In the genomic region with DNA sequence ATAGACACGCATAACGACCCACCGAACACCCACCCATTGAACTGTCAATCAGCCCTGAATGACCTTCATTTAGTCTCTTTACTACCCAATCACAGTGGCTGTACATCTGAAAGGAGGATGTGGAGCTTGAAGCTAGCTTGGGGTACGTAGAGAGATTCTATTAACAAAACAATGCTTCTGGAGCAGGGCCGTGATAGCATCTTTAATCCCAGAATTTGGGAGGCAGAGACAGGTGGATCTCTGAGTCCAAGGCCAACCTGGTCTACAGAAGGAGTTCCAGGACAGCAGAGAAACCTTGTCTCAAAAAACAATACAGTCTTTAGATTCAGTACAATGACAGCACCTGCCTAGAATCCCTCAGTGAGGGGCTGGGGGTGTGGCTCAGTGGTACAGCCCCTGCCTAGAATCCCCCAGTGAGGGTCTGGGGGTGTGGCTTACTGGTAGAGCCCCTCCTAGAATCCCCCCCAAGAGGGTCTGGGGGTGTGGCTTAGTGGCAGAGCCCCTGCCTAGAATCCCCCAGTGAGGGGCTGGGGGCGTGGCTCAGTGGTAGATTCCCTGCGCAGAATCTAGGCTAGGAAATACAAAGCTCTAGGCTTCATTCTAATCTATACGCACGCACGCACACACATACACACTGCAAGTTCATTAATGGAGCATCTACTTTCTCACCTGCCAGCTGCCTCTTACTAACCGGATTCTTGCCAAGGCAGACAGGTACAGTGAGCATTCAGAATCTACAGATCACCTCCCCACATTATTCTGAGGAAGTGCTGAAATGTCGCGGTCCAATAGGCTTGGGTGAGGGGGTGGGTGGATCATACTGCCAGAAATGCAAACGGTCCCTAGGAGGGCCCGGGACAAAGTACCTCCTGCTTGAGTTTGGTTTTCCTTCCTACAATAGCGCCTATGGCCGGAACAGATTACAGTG, we compare ENCODE assay signal across 9 mouse cellular contexts. TPM values are rescaled to one million over a fixed set of nuclear protein-coding genes. Genes with fewer than 3 reads are reported as not detected.
DNase-seq lines count a peak whose midpoint lies in the region; ATAC-seq and TF ChIP-seq lines count a peak whose summit lies in the region.
"Had no signal": no experiment of that assay in that cellular context is flagged by ENCODE, and none has a peak within 500 bp of the region (broad histone marks: within the 10 kb centered on the region; RNA-seq: fewer than 3 reads in every experiment).

No protein-coding gene starts in this region.

- ATAC-seq in heart, embryonic 13.5 days (ENCODE audit: extremely low read depth, insufficient number of reproducible peaks, low FRiP score, low TSS enrichment): no peak
- ATAC-seq in forebrain, embryonic 16.5 days: peak; percentile 49

- H3K4me1 ChIP-seq in heart, embryonic 13.5 days: peaks cover 34% of the 10 kb centered on the region
- H3K4me1 ChIP-seq in ES-Bruce4 (ENCODE audit: control insufficient read depth, insufficient read depth, low read length): peaks cover 7% of the 10 kb centered on the region
- peaks cover 21% of the 10 kb centered on the region for H3K4me1 ChIP-seq in forebrain, embryonic 16.5 days (replicated peaks; ENCODE audit: control insufficient read depth, insufficient read depth, low read length)

- no peak for TF ChIP-seq CTCF in ES-Bruce4 (IDR thresholded peaks at IDR 0.05; ENCODE audit: low read depth, low read length)

- DNase-seq in heart, postnatal 36 days: no peak
- DNase-seq in urinary bladder, adult 2 months (ENCODE audit: low spot score): no peak
- no peak for DNase-seq in urinary bladder, postnatal 14 days (ENCODE audit: low spot score)
- no peak for DNase-seq in layer of hippocampus, postnatal 36 days

- H3K9ac ChIP-seq in heart, embryonic 13.5 days: peak overlapping the region; percentile 76
- peak overlapping the region; percentile 85 for H3K9ac ChIP-seq in ES-Bruce4 (ENCODE audit: low read depth, poor library complexity, severe bottlenecking)
- peak overlapping the region; percentile 56 for H3K9ac ChIP-seq in forebrain, embryonic 16.5 days (replicated peaks; ENCODE audit: low read depth, low read length)

- H3K9me3 ChIP-seq in heart, embryonic 13.5 days: no peaks in the 10 kb centered on the region
- peaks cover 6% of the 10 kb centered on the region; the same call in 1 of the 2 replicates for H3K9me3 ChIP-seq in ES-Bruce4 (replicated peaks; ENCODE audit: control insufficient read depth, insufficient read depth, low read length, poor library complexity, severe bottlenecking)
- peaks cover 2% of the 10 kb centered on the region; the same call in 1 of the 2 replicates for H3K9me3 ChIP-seq in forebrain, embryonic 16.5 days (ENCODE audit: control insufficient read depth, low read length)

- H3K79me2 ChIP-seq in macrophage (ENCODE audit: inconsistent target): peaks cover 39% of the 10 kb centered on the region; the same call in 1 of the 2 replicates

- peak; percentile 40 for TF ChIP-seq POLR2A in ES-Bruce4 (IDR thresholded peaks at IDR 0.05; ENCODE audit: insufficient read depth, low read length)

- H3K4me3 ChIP-seq in heart, embryonic 13.5 days: peak overlapping the region; percentile 55
- H3K4me3 ChIP-seq in ES-Bruce4 (ENCODE audit: low read depth, low read length): peak overlapping the region; percentile 69
- peak overlapping the region; percentile 47 for H3K4me3 ChIP-seq in forebrain, embryonic 16.5 days (replicated peaks; ENCODE audit: low read length)
- peak overlapping the region; percentile 59 for H3K4me3 ChIP-seq in macrophage (ENCODE audit: inconsistent target)

- 0 out of 2 replicates have a peak, but pooled peaks have one; percentile 35 for TF ChIP-seq EP300 in ES-Bruce4 (IDR thresholded peaks at IDR 0.05; ENCODE audit: insufficient read depth, low read depth, low read length)

- peaks cover 57% of the 10 kb centered on the region for H3K27me3 ChIP-seq in heart, embryonic 13.5 days (replicated peaks)
- no peaks in the 10 kb centered on the region for H3K27me3 ChIP-seq in ES-Bruce4 (ENCODE audit: control insufficient read depth, insufficient read depth, low read length, poor library complexity, severe bottlenecking)
- peaks cover 31% of the 10 kb centered on the region for H3K27me3 ChIP-seq in forebrain, embryonic 16.5 days (replicated peaks; ENCODE audit: control insufficient read depth, insufficient read depth, low read length)
- H3K27me3 ChIP-seq: Patski had no signal

- H3K27ac ChIP-seq in heart, embryonic 13.5 days (replicated peaks): 0 out of 2 replicates have a peak overlapping the region, but pooled peaks have one; percentile 46
- H3K27ac ChIP-seq in ES-Bruce4 (ENCODE audit: insufficient read depth, low read length) (peak overlapping the region; percentile 99), macrophage (peak overlapping the region; percentile 52)
- no peak overlapping the region for H3K27ac ChIP-seq in forebrain, embryonic 16.5 days (ENCODE audit: low read length)

- 31% methylated on average over 17 of the region's 17 CpGs for WGBS in heart, embryonic 13.5 days
- WGBS in forebrain, embryonic 16.5 days: 8% methylated on average over 17 of the region's 17 CpGs
- WGBS in macrophage (ENCODE audit: missing documents): 41% methylated on average over 17 of the region's 17 CpGs

- H3K36me3 ChIP-seq in heart, embryonic 13.5 days: no peaks in the 10 kb centered on the region
- H3K36me3 ChIP-seq in ES-Bruce4 (ENCODE audit: control insufficient read depth, insufficient read depth, low read length, poor library complexity, severe bottlenecking) (peaks cover 5% of the 10 kb centered on the region; the same call in 1 of the 2 replicates), macrophage (ENCODE audit: inconsistent target) (peaks cover 46% of the 10 kb centered on the region)
- H3K36me3 ChIP-seq in forebrain, embryonic 16.5 days (ENCODE audit: control insufficient read depth, insufficient read depth): no peaks in the 10 kb centered on the region

- peak overlapping the region; percentile 71 for H3K4me2 ChIP-seq in heart, embryonic 13.5 days
- H3K4me2 ChIP-seq in forebrain, embryonic 16.5 days (ENCODE audit: low read length): peak overlapping the region; percentile 69

- intact Hi-C loops in heart, postnatal 36 days (cut with DNase I): no loop called here

RNA-seq across cellular contexts. Expression of gene Bcl3, which starts 7.0 kb away (rescaled TPM):
- polyA plus RNA-seq in heart, embryonic 13.5 days (2015; fragmentation: Nextera tagmentation; extraction: Ambion mirVana): 1.5 and 1.9 TPM in 2 replicates
- total RNA-seq in heart, postnatal 36 days (2021): 1 to 10 TPM; 3.5 TPM
- 17.3 and 27.3 TPM in 2 replicates for polyA plus RNA-seq in ES-Bruce4 (2011; ENCODE audit: insufficient read depth, insufficient read length, low read depth, missing spikeins)
- polyA plus RNA-seq in forebrain, embryonic 16.5 days (2015; fragmentation: Nextera tagmentation; extraction: Ambion mirVana): 0.30 and 0.92 TPM in 2 replicates
- total RNA-seq in macrophage (2018; cell fraction: chromatin; rRNA removed): 100 to 1,000 TPM in 19 of 26 experiments, 10 to 100 TPM in 7; 42.2 to 379 (median 140) TPM
- 100 to 1,000 TPM in 3 of 26 experiments, 10 to 100 TPM in 23; 34.3 to 219 (median 64.3) TPM for total RNA-seq in macrophage (2018; cell fraction: cytosol; rRNA removed)
- 100 to 1,000 TPM in 12 of 26 experiments, 10 to 100 TPM in 14; 38.6 to 381 (median 86.0) TPM for total RNA-seq in macrophage (2018; cell fraction: nucleus; rRNA removed)
- polyA plus RNA-seq in macrophage (2018): 11.2 to 30.9 TPM (median 23.0 TPM) in 3 replicates
- 10.8 and 10.9 TPM in 2 replicates for polyA plus RNA-seq in urinary bladder, adult 2 months (2012; rRNA removed)
- total RNA-seq in layer of hippocampus, postnatal 36 days (2021): 1 to 10 TPM in 1 of 2 experiments, under 1 TPM in 1; 0.32 to 1.4 TPM

RNA-seq across cellular contexts. Expression of gene Cblc, which starts 19.0 kb away (rescaled TPM):
- 0.59 and 0.68 TPM in 2 replicates for polyA plus RNA-seq in heart, embryonic 13.5 days (2015; fragmentation: Nextera tagmentation; extraction: Ambion mirVana)
- total RNA-seq in heart, postnatal 36 days (2021): under 1 TPM; 0.75 to 0.81 TPM
- 17.1 and 23.2 TPM in 2 replicates for polyA plus RNA-seq in ES-Bruce4 (2011; ENCODE audit: insufficient read depth, insufficient read length, low read depth, missing spikeins)
- not detected in 2 replicates for polyA plus RNA-seq in forebrain, embryonic 16.5 days (2015; fragmentation: Nextera tagmentation; extraction: Ambion mirVana)
- not detected for total RNA-seq in macrophage (2018; cell fraction: chromatin; rRNA removed)
- not detected for total RNA-seq in macrophage (2018; cell fraction: cytosol; rRNA removed)
- total RNA-seq in macrophage (2018; cell fraction: nucleus; rRNA removed): 1 to 10 TPM in 1 of 26 experiments, not detected in 25; 1.5 TPM
- not detected in 3 replicates for polyA plus RNA-seq in macrophage (2018)
- 25.6 and 37.5 TPM in 2 replicates for polyA plus RNA-seq in urinary bladder, adult 2 months (2012; rRNA removed)
- total RNA-seq in layer of hippocampus, postnatal 36 days (2021): not detected

RNA-seq across cellular contexts. Expression of gene Gm19345, which starts 36.2 kb away (rescaled TPM):
- not detected in 2 replicates for polyA plus RNA-seq in heart, embryonic 13.5 days (2015; fragmentation: Nextera tagmentation; extraction: Ambion mirVana)
- not detected for total RNA-seq in heart, postnatal 36 days (2021)
- polyA plus RNA-seq in ES-Bruce4 (2011; ENCODE audit: insufficient read depth, insufficient read length, low read depth, missing spikeins) (0.82 and 1.1 TPM in 2 replicates), macrophage (2018) (not detected in 3 replicates)
- 8.8 and 11.8 TPM in 2 replicates for polyA plus RNA-seq in forebrain, embryonic 16.5 days (2015; fragmentation: Nextera tagmentation; extraction: Ambion mirVana)
- 1 to 10 TPM in 1 of 26 experiments, under 1 TPM in 3, not detected in 22; 0.53 to 1.4 (median 0.89) TPM for total RNA-seq in macrophage (2018; cell fraction: chromatin; rRNA removed)
- under 1 TPM in 2 of 26 experiments, not detected in 24; 0.11 to 0.14 TPM for total RNA-seq in macrophage (2018; cell fraction: cytosol; rRNA removed)
- total RNA-seq in macrophage (2018; cell fraction: nucleus; rRNA removed): under 1 TPM in 5 of 26 experiments, not detected in 21; 0.54 to 0.77 (median 0.65) TPM
- 0.08 and 0.15 TPM in 2 replicates for polyA plus RNA-seq in urinary bladder, adult 2 months (2012; rRNA removed)
- total RNA-seq in layer of hippocampus, postnatal 36 days (2021): 1 to 10 TPM; 1.2 to 1.9 TPM

RNA-seq across cellular contexts. Expression of gene Bcam, which starts 44.7 kb away (rescaled TPM):
- 223 and 250 TPM in 2 replicates for polyA plus RNA-seq in heart, embryonic 13.5 days (2015; fragmentation: Nextera tagmentation; extraction: Ambion mirVana)
- 100 to 1,000 TPM; 210 to 232 TPM for total RNA-seq in heart, postnatal 36 days (2021)
- polyA plus RNA-seq in ES-Bruce4 (2011; ENCODE audit: insufficient read depth, insufficient read length, low read depth, missing spikeins) (138 and 154 TPM in 2 replicates), macrophage (2018) (0.12 to 0.15 TPM (median 0.14 TPM) in 3 replicates)
- 7.9 and 8.8 TPM in 2 replicates for polyA plus RNA-seq in forebrain, embryonic 16.5 days (2015; fragmentation: Nextera tagmentation; extraction: Ambion mirVana)
- 1 to 10 TPM in 2 of 26 experiments, under 1 TPM in 3, not detected in 21; 0.35 to 3.0 (median 0.62) TPM for total RNA-seq in macrophage (2018; cell fraction: chromatin; rRNA removed)
- under 1 TPM; 0.06 to 0.91 (median 0.33) TPM for total RNA-seq in macrophage (2018; cell fraction: cytosol; rRNA removed)
- 1 to 10 TPM in 4 of 26 experiments, under 1 TPM in 13, not detected in 9; 0.25 to 2.5 (median 0.57) TPM for total RNA-seq in macrophage (2018; cell fraction: nucleus; rRNA removed)
- polyA plus RNA-seq in urinary bladder, adult 2 months (2012; rRNA removed): 171 and 177 TPM in 2 replicates
- 1 to 10 TPM; 9.5 to 9.8 TPM for total RNA-seq in layer of hippocampus, postnatal 36 days (2021)

RNA-seq across cellular contexts. Expression of gene Ceacam16, which starts 45.5 kb away (rescaled TPM):
- polyA plus RNA-seq in heart, embryonic 13.5 days (2015; fragmentation: Nextera tagmentation; extraction: Ambion mirVana): 0.13 TPM in 1 of 2 replicates, not detected in the other
- under 1 TPM in 1 of 2 experiments, not detected in 1; 0.69 TPM for total RNA-seq in heart, postnatal 36 days (2021)
- polyA plus RNA-seq in ES-Bruce4 (2011; ENCODE audit: insufficient read depth, insufficient read length, low read depth, missing spikeins): not detected in 2 replicates
- 0.46 and 0.77 TPM in 2 replicates for polyA plus RNA-seq in forebrain, embryonic 16.5 days (2015; fragmentation: Nextera tagmentation; extraction: Ambion mirVana)
- total RNA-seq in macrophage (2018; cell fraction: chromatin; rRNA removed): 10 to 100 TPM in 1 of 26 experiments, 1 to 10 TPM in 25; 2.7 to 11.9 (median 5.6) TPM
- 1 to 10 TPM in 1 of 26 experiments, under 1 TPM in 25; 0.20 to 1.1 (median 0.32) TPM for total RNA-seq in macrophage (2018; cell fraction: cytosol; rRNA removed)
- total RNA-seq in macrophage (2018; cell fraction: nucleus; rRNA removed): 1 to 10 TPM; 1.7 to 7.0 (median 3.7) TPM
- 0.18 to 0.82 TPM (median 0.22 TPM) in 3 replicates for polyA plus RNA-seq in macrophage (2018)
- 0.12 TPM in 1 of 2 replicates, not detected in the other for polyA plus RNA-seq in urinary bladder, adult 2 months (2012; rRNA removed)
- not detected for total RNA-seq in layer of hippocampus, postnatal 36 days (2021)
- polyA plus RNA-seq: Patski had no signal

Comparison
In these comparisons a context has a peak if more than half of its experiments do, and no peak if none do; other contexts are left out.
1. RNA of gene Cblc, which starts 19.0 kb away (polyA plus RNA-seq): 25.6 to 37.5 TPM in urinary bladder, adult 2 months and 17.1 to 23.2 TPM in ES-Bruce4; 0.59 to 0.68 TPM in heart, embryonic 13.5 days, not detected in forebrain, embryonic 16.5 days and not detected in macrophage; every median in the first group is over 10 times any median in the second.
2. Peak in every context shown above with its lines, with median percentiles within 50 percentile points of each other: H3K4me3 ChIP-seq and H3K9ac ChIP-seq.